In genomic region chr5:118355287-118355686, GRCm38 (mm10) we compare ENCODE assay signal across 14 mouse cellular contexts.
DNase-seq lines count a peak whose midpoint lies in the region; ATAC-seq and TF ChIP-seq lines count a peak whose summit lies in the region.
"Had no signal": no experiment of that assay in that cellular context is flagged by ENCODE, and none has a peak within 500 bp of the region (broad histone marks: within the 10 kb centered on the region; RNA-seq: fewer than 3 reads in every experiment).

No protein-coding gene starts in this region.

- H3K9me3 ChIP-seq in heart, embryonic 15.5 days (replicated peaks): no peaks in the 10 kb centered on the region
- no peaks in the 10 kb centered on the region for H3K9me3 ChIP-seq in embryonic facial prominence, embryonic 15.5 days (replicated peaks)
- peaks cover 4% of the 10 kb centered on the region; the same call in 1 of the 2 replicates for H3K9me3 ChIP-seq in limb, embryonic 13.5 days

- 0 out of 2 replicates have a peak, but pooled peaks cover under 1% of the 10 kb centered on the region for H3K27me3 ChIP-seq in heart, embryonic 15.5 days
- H3K27me3 ChIP-seq in heart, adult 2 months (ENCODE audit: control insufficient read depth, insufficient read depth, low read length): no peaks in the 10 kb centered on the region
- no peaks in the 10 kb centered on the region for H3K27me3 ChIP-seq in embryonic facial prominence, embryonic 15.5 days
- H3K27me3 ChIP-seq in limb, embryonic 13.5 days: no peaks in the 10 kb centered on the region

- no peak for TF ChIP-seq EP300 in heart, adult 2 months (IDR thresholded peaks at IDR 0.05; ENCODE audit: insufficient read depth, low read depth, low read length)

- peaks cover 23% of the 10 kb centered on the region for H3K4me1 ChIP-seq in heart, embryonic 15.5 days (replicated peaks)
- H3K4me1 ChIP-seq in heart, adult 2 months (ENCODE audit: control insufficient read depth, insufficient read depth, low read length): no peaks in the 10 kb centered on the region; the same call in 1 of the 2 replicates
- H3K4me1 ChIP-seq in embryonic facial prominence, embryonic 15.5 days: peaks cover 38% of the 10 kb centered on the region
- peaks cover 43% of the 10 kb centered on the region for H3K4me1 ChIP-seq in limb, embryonic 13.5 days

- no peak overlapping the region for H3K9ac ChIP-seq in heart, embryonic 15.5 days
- no peak overlapping the region for H3K9ac ChIP-seq in heart, adult 2 months (ENCODE audit: low read depth, low read length)
- no peak overlapping the region for H3K9ac ChIP-seq in embryonic facial prominence, embryonic 15.5 days
- H3K9ac ChIP-seq in limb, embryonic 13.5 days: peak overlapping the region; percentile 19; the same call in 1 of the 2 replicates
- H3K9ac ChIP-seq: liver, embryonic 13.5 days had no signal

- ATAC-seq in heart, embryonic 15.5 days (replicated peaks; ENCODE audit: insufficient number of reproducible peaks, insufficient read depth, low FRiP score, low read depth): no peak
- no peak for ATAC-seq in embryonic facial prominence, embryonic 15.5 days (ENCODE audit: insufficient number of reproducible peaks, low FRiP score, low TSS enrichment, low read depth)
- ATAC-seq in limb, embryonic 13.5 days (ENCODE audit: low FRiP score, low read depth): peak; percentile 9; the same call in 1 of the 2 replicates

- no peak overlapping the region for H3K4me3 ChIP-seq in heart, embryonic 15.5 days
- H3K4me3 ChIP-seq in heart, adult 2 months: no peak overlapping the region
- H3K4me3 ChIP-seq in embryonic facial prominence, embryonic 15.5 days (replicated peaks): no peak overlapping the region
- no peak overlapping the region for H3K4me3 ChIP-seq in limb, embryonic 13.5 days
- H3K4me3 ChIP-seq: liver, embryonic 13.5 days had no signal

- no peak for TF ChIP-seq CTCF in heart, adult 2 months (IDR thresholded peaks at IDR 0.05)

- TF ChIP-seq POLR2A in heart, adult 2 months (IDR thresholded peaks at IDR 0.05; ENCODE audit: insufficient read depth, low read depth, low read length): no peak

- peak overlapping the region; percentile 45; the same call in 1 of the 2 replicates for H3K27ac ChIP-seq in heart, embryonic 15.5 days
- H3K27ac ChIP-seq in heart, adult 2 months: no peak overlapping the region
- H3K27ac ChIP-seq in embryonic facial prominence, embryonic 15.5 days (replicated peaks): peak overlapping the region; percentile 76
- H3K27ac ChIP-seq in limb, embryonic 13.5 days: peak overlapping the region; percentile 91; the same call in 1 of the 2 replicates
- H3K27ac ChIP-seq: liver, embryonic 13.5 days had no signal

- intact Hi-C loops in heart, adult 2 months (cut with DNase I): no loop called here

- no peak overlapping the region for H3K4me2 ChIP-seq in heart, embryonic 15.5 days
- no peak overlapping the region for H3K4me2 ChIP-seq in embryonic facial prominence, embryonic 15.5 days (replicated peaks)
- peak overlapping the region; percentile 37; the same call in 1 of the 2 replicates for H3K4me2 ChIP-seq in limb, embryonic 13.5 days (replicated peaks)
- H3K4me2 ChIP-seq: heart, embryonic 11.5 days; liver, embryonic 13.5 days; midbrain, embryonic 11.5 days had no signal

- 74% methylated on average over 5 of the region's 5 CpGs for WGBS in heart, embryonic 15.5 days
- 83% methylated on average over 5 of the region's 5 CpGs for WGBS in heart, adult 2 months
- WGBS in embryonic facial prominence, embryonic 15.5 days: 36% methylated on average over 5 of the region's 5 CpGs
- 45% methylated on average over 5 of the region's 5 CpGs for WGBS in limb, embryonic 13.5 days

- no peaks in the 10 kb centered on the region for H3K36me3 ChIP-seq in heart, embryonic 15.5 days
- H3K36me3 ChIP-seq in heart, adult 2 months (ENCODE audit: control insufficient read depth, insufficient read depth, low read length): no peaks in the 10 kb centered on the region
- H3K36me3 ChIP-seq in embryonic facial prominence, embryonic 15.5 days: no peaks in the 10 kb centered on the region
- H3K36me3 ChIP-seq in limb, embryonic 13.5 days: no peaks in the 10 kb centered on the region
- H3K36me3 ChIP-seq: liver, embryonic 13.5 days had no signal

- H3K79me2 ChIP-seq in heart, adult 2 months (replicated peaks; ENCODE audit: control insufficient read depth, insufficient read depth, low read length): no peaks in the 10 kb centered on the region

- no peak for DNase-seq in heart, adult 2 months
- DNase-seq in NIH3T3 (ENCODE audit: low read depth): peak; percentile 64
- DNase-seq in gastrocnemius, postnatal 10 days: no peak
- no peak for DNase-seq in T-cell, adult 2 months (ENCODE audit: low spot score)
- no peak for DNase-seq in ovary, postnatal 10 days (ENCODE audit: low spot score)
- DNase-seq: cerebellum, adult 11 months; liver, embryonic 13.5 days; right cerebral cortex, postnatal 25 days; thymus, postnatal 14 days had no signal
